7 mouse cellular contexts compared by ENCODE assay signal in genomic region chr11:107417041-107417583, GRCm38 (mm10). TPM values are rescaled to one million over a fixed set of nuclear protein-coding genes. Genes with fewer than 3 reads are reported as not detected.
DNase-seq lines count a peak whose midpoint lies in the region; ATAC-seq and TF ChIP-seq lines count a peak whose summit lies in the region.

No protein-coding gene starts in this region.

- H3K9me3 ChIP-seq in heart, embryonic 15.5 days (replicated peaks) = no peaks in the 10 kb centered on the region
- H3K9me3 ChIP-seq in kidney, postnatal 0 days (replicated peaks; ENCODE audit: low read length) = no peaks in the 10 kb centered on the region

- H3K4me1 ChIP-seq in heart, embryonic 15.5 days (replicated peaks) = peaks cover 43% of the 10 kb centered on the region
- H3K4me1 ChIP-seq in kidney, postnatal 0 days (replicated peaks; ENCODE audit: insufficient read depth, low read length) = peaks cover 10% of the 10 kb centered on the region; the same call in 1 of the 2 replicates

- POLR2A ChIA-PET in Patski (lab: Charles Lee) = no interaction called here

- TF ChIP-seq CTCF in Patski (IDR thresholded peaks at IDR 0.05) = no peak
- TF ChIP-seq CTCF in kidney, postnatal 0 days (IDR thresholded peaks at IDR 0.05; ENCODE audit: low read depth) = no peak

- peak; percentile 69 for ATAC-seq in Patski
- no peak for ATAC-seq in heart, embryonic 15.5 days (replicated peaks; ENCODE audit: insufficient number of reproducible peaks, insufficient read depth, low FRiP score, low read depth)
- ATAC-seq in kidney, postnatal 0 days (replicated peaks; ENCODE audit: low FRiP score, low read depth) = no peak

- peak overlapping the region; percentile 64 for H3K27ac ChIP-seq in heart, embryonic 15.5 days
- peak overlapping the region; percentile 78 for H3K27ac ChIP-seq in kidney, postnatal 0 days

- H3K4me2 ChIP-seq in heart, embryonic 15.5 days = peak overlapping the region; percentile 31; the same call in 1 of the 2 replicates
- H3K4me2 ChIP-seq in kidney, postnatal 0 days (ENCODE audit: low read length) = peak overlapping the region; percentile 32; the same call in 1 of the 2 replicates

- no peak overlapping the region for H3K4me3 ChIP-seq in heart, embryonic 15.5 days
- no peak overlapping the region for H3K4me3 ChIP-seq in kidney, postnatal 0 days (replicated peaks; ENCODE audit: low read depth, low read length)

- H3K36me3 ChIP-seq in heart, embryonic 15.5 days = no peaks in the 10 kb centered on the region
- no peaks in the 10 kb centered on the region for H3K36me3 ChIP-seq in kidney, postnatal 0 days (ENCODE audit: insufficient read depth, low read length)

- in situ Hi-C loops in Patski (cut with MboI; ENCODE audit: low pct_unique_long_range_greater_than_20kb) = no loop called here

- H3K9ac ChIP-seq in heart, embryonic 15.5 days = no peak overlapping the region
- no peak overlapping the region for H3K9ac ChIP-seq in kidney, postnatal 0 days (ENCODE audit: low read depth, low read length)

- 55% methylated on average over 14 of the region's 14 CpGs for WGBS in heart, embryonic 15.5 days
- WGBS in kidney, postnatal 0 days = 53% methylated on average over 14 of the region's 14 CpGs

- H3K27me3 ChIP-seq in Patski = no peaks in the 10 kb centered on the region
- H3K27me3 ChIP-seq in heart, embryonic 15.5 days = no peaks in the 10 kb centered on the region
- no peaks in the 10 kb centered on the region for H3K27me3 ChIP-seq in kidney, postnatal 0 days (ENCODE audit: insufficient read depth, low read length)

- CTCF ChIA-PET in Patski (lab: Charles Lee) = interaction anchor here (0.7 to 2.4 kb wide), 2 partner anchors 8 to 31 kb away, joined by 3 to 6 read pairs; no protein-coding TSS in a partner anchor

- no peak for DNase-seq in Patski (ENCODE audit: low read depth, low spot score)
- peak; percentile 24 for DNase-seq in embryo, embryonic 10.5 days (ENCODE audit: low spot score)
- peak; percentile 71 for DNase-seq in kidney, postnatal 0 days (ENCODE audit: low spot score)
- DNase-seq in lung, postnatal 4 days = peak; percentile 72 to 79
- DNase-seq in spleen, postnatal 36 days (ENCODE audit: low spot score in 2 of 2) = peak; percentile 85 to 87
- DNase-seq in layer of hippocampus, adult 8-10 months (ENCODE audit: low spot score in 2 of 2) = no peak

RNA-seq across cellular contexts. Expression of gene Pitpnc1, which starts 53.4 kb away (rescaled TPM):
- polyA plus RNA-seq in Patski (2021) = 7.3 TPM
- polyA plus RNA-seq in heart, embryonic 15.5 days (2015; fragmentation: Nextera tagmentation; extraction: Ambion mirVana) = 15.2 and 18.0 TPM in 2 replicates
- 19.6 and 21.8 TPM in 2 replicates for polyA plus RNA-seq in kidney, postnatal 0 days (2015; fragmentation: Nextera tagmentation; extraction: Ambion mirVana)
- 10 to 100 TPM; 47.1 to 53.0 (median 51.0) TPM for total RNA-seq in layer of hippocampus, adult 8-10 months (2022)

Comparison
In these comparisons a context has a peak if more than half of its experiments do, and no peak if none do; other contexts are left out.
1. DNase-seq: peak in embryo, embryonic 10.5 days (single experiment), kidney, postnatal 0 days (single experiment), lung, postnatal 4 days (2 of 2) and spleen, postnatal 36 days (2 of 2); none in Patski (single experiment) and layer of hippocampus, adult 8-10 months (0 of 2).